Mouse (Mus musculus) bone marrow macrophage, adult 2 months (primary cell): ENCODE data around the gene Ppp1r1a.

ENCODE experiments used
- CTCF ChIP-seq: IDR thresholded peaks from 2 replicates; pipeline ENCODE4 v1.5.1; 2012; ENCODE audit warnings: low read depth, mild to moderate bottlenecking, low read length, moderate library complexity
- POLR2A ChIP-seq: IDR thresholded peaks from 2 replicates; pipeline ENCODE4 v1.6.1; 2012; ENCODE audit warnings: mild to moderate bottlenecking, low read depth, low read length, borderline replicate concordance

DNA sequence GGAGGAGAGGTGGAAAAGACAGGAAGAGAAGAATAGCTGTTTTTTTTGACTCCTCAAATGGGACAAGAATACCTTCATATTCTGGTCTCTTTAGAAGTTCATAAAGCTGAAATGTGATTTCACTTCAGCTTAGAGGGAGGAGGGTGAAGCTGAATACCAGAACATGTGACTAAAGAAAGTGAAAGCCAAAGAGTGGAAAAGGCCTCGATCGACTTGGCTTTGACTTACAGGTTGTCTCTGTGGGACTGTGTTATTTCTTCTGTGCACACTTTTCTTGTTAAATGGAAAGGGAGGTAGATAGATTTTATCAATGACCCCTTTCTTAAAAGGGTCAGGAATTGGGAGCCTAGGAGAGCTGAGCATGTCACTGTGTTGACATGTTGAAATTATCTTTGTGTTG is 36.6 kb downstream of the Ppp1r1a start:
- TF ChIP-seq POLR2A: no peak
- TF ChIP-seq CTCF: no peak
